Mouse (Mus musculus) erythroblast, embryonic 14.5 days (primary cell): ENCODE measurements around the gene Pfdn6.
"Not testable (repeated sequence)": the region's sequence is repeated elsewhere in the genome, so short reads cannot be mapped to it uniquely, and the experiment has no call there.

Source experiments
- GATA1 ChIP-seq: IDR thresholded peaks from 2 replicates; pipeline ENCODE4 v1.6.1; 2012; ENCODE audit warnings: low read length, inconsistent platforms, mixed read lengths
- TAL1 ChIP-seq: IDR thresholded peaks from 3 replicates; pipeline ENCODE4 v1.6.1; 2012; ENCODE audit warnings: low read length, inconsistent platforms, mixed read lengths

- TF ChIP-seq GATA1, TAL1: not testable (repeated sequence)
These were observed 36.1 kb downstream of the Pfdn6 start for GRCm38 (mm10) chr17:33903911-33904651.
